Mouse (Mus musculus): ENCODE data around the gene Crbn. TPM values are rescaled to one million over a fixed set of nuclear protein-coding genes. Genes with fewer than 3 reads are reported as not detected.

Crbn gene
- polyA plus RNA-seq, 1 experiment from 2014 or later, result 59.4 TPM

Other genes with a start within 250 kb of the Crbn start
- 0.12 TPM in 1 of 2 replicates, not detected in the other for gene Il5ra, start 51.0 kb downstream of the Crbn start, polyA plus RNA-seq (2015; fragmentation: Nextera tagmentation; extraction: Ambion mirVana)
- 67.1 and 68.5 TPM in 2 replicates for gene Trnt1, start 31.0 kb downstream of the Crbn start, polyA plus RNA-seq (2015; fragmentation: Nextera tagmentation; extraction: Ambion mirVana)

All from midbrain, embryonic 13.5 days (tissue).